Mouse (Mus musculus): ENCODE data around the gene Hspbp1.

The Hspbp1 gene

DNA sequence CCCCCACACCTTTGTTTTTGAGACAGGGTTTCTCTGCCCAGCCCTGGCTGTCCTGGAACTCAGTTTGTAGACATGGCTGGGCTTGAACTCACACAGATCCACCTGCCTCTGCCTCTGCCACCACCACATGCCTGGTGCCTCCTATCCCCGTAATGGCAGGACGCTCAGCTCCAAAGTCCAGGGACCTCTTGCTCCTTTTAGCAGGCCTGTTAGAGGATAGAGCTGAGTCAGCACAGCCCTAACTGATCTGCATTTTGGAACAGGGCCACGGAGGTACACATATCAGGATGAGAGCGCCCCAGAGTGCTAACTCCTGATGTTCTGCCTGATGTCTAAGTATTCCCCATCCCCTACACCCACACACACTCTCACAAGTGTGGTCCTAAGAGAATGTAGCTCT is 53.8 kb downstream of the Hspbp1 start, which contains the start of gene Tmem86b:
Gene Tmem86b, minus strand, starts transcription at position 392 of the 400 bp plus-strand sequence.
- DNase-seq (ENCODE audit: low read depth, low spot score) = no peak

DNA sequence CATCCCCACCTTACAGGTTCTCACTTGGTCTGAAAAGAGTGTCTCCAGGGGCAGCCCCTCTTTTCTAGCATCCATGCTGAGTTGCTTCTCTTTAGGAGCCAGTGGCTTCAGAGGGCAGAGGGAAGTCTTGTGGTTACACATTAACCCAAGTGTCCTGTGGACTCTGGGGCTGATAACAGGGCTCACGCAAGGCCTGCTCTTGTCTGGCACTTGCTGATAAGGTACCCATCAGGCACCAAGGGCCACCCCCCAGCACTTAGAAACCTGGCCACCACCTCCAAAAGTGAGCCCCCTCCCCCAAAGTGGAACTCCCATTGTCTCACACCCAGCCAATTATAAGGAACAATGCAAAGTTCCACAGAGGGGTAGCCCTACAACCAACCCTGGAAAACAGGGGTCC is 54.7 kb downstream of the Hspbp1 start:
- DNase-seq (ENCODE audit: low read depth, low spot score) = no peak

DNA sequence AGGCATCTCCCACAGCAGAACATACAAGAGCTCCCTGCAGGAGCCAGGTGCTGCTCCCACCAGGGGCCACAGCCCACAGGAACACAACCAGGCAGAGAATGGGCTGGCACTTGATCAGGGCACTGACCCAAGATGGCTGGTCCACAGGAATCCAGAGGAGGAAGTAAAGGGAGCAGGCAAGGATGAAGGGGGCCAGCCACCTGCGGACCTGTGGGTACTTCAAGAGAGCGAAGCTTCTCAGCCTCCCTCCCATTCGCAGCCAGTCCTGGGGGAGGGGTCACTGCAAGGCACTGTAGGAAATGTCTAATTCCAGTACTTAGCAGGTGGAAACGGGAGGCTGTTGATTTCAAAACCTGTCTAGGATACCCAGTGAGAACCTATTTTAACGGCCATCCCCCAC is 55.3 kb downstream of the Hspbp1 start:
- DNase-seq (ENCODE audit: low read depth, low spot score) = no peak

DNA sequence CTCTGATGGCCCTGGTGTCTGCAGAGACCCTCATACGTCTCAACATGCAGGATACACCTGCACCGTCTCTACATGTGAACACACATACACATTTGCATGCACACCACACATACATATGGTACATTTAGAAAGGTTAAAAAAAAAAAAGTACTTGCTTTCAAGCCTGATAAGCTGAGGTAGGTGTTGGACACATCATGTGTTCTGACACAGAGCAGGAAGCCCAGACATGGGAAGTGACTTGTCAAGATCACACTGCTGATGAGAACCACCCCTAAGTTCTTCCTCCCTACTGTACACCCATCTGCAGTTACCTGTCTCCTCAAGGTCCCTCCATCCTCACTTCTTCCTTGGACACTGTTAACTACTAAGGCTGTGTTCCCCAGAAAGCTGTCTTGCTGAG is 58.9 kb downstream of the Hspbp1 start:
- no peak for DNase-seq (ENCODE audit: low read depth, low spot score)

DNA sequence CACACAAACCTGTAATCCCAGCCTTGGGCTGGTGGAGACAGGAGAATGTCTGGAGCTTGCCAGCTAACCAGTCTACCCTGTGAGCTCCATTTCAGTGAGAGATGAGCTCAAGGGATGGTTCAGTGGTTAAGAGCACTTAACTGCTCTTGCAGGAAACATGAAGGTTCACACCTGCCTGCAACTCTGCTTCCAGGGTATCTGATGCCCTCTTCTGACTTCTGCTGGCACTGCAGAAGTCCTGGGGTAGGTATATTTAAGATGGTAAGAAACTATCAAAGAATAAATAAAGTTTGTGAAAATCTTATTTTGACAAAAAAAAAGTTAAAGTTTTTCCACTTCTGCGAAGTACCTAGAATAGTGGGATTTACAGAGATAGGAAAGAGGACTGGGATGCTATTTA is 60.5 kb downstream of the Hspbp1 start:
- DNase-seq (ENCODE audit: low read depth, low spot score) = no peak

DNA sequence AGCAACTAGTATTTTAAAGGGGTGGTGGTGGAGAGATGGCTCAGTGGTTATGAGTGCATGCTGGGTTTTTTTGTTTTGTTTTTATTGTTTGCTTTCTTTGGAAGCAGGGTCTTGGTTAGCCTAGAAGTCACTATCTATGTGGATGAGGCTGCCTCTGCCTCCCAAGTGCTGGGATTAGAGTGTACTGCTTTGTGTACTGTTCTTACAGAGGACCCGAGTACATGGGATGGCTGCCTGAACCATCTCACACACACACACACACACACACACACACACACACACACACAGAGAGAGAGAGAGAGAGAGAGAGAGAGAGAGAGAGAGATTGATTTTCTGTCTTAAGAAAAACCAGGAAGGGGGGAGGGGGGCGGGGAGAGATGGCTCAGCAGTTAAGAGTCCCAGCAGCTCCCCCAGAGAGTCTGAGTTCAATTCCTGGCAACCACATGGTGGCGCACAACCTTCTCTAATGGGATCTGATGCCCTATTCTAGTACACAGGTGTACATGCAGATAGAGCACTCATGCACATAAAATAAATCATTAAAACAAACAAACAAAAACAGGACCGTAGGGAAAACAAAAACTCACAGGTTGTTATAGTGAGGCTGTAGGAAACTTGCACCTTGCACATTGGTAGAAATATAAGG is 61.2 kb downstream of the Hspbp1 start:
- peak; percentile 70 for DNase-seq (ENCODE audit: low read depth, low spot score)

DNA sequence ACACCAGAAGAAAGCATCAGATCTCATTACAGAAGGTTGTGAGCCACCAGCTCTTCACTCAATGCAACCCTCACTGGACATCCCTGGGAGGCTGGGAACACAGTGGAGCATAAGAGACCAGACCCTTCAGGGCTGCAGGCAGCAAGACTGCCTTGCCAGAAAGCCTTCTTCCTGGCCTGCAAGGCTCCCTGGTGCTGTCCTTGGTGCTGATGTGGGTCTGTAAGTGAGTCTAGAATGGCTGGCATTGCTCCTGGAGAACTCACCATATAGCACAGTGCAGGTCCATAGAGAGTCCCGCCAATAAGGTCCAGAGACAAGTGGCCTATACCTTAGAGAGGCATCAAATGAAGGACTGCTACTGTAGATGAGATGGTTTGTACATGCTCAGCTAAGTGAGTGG is 64.9 kb downstream of the Hspbp1 start:
- DNase-seq (ENCODE audit: low read depth, low spot score) = peak; percentile 79

- no peak for DNase-seq (ENCODE audit: low read depth, low spot score)
Observed at GRCm38 (mm10) chr7:4613740-4614403, 71.0 kb downstream of the Hspbp1 start.

DNA sequence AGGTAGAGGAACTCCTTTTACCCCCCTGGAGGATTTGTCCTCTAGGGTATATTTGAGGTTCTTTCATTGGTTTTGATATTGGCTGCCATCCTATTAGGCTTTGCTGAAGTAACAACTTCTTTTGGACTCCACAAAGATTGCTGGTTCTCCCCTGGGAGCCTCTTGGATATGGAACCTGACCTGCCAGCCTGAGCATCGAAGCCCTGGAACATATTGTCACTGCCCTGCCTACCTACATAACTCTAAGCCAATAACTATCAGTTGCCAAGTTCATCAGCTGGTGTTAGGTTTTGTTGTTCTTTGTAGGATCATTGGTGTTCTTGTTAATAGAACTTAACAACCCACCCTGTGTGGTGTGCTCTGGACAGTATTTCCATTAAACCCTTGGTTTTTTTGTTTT is 71.9 kb downstream of the Hspbp1 start:
- DNase-seq (ENCODE audit: low read depth, low spot score) = no peak

DNA sequence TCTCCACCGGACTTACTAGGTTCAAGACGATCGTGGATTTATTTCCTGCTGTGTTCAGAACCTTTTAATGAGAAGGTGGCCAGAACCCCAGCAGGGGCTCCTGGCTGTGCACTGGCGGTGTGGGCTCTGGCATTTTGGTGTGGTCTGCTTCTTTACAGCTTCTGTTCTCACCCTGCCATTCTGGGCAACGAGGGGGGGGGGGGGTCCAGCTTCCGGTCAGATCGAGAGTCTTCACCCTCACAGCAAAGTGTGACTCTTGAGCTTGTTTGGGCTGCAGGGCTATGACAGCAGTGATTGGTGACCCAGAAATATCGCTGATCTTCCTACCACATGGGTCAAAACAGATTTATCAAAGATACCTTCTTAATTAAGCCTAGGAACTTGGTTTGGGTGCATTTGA is 72.5 kb downstream of the Hspbp1 start:
- DNase-seq (ENCODE audit: low read depth, low spot score) = no peak

DNA sequence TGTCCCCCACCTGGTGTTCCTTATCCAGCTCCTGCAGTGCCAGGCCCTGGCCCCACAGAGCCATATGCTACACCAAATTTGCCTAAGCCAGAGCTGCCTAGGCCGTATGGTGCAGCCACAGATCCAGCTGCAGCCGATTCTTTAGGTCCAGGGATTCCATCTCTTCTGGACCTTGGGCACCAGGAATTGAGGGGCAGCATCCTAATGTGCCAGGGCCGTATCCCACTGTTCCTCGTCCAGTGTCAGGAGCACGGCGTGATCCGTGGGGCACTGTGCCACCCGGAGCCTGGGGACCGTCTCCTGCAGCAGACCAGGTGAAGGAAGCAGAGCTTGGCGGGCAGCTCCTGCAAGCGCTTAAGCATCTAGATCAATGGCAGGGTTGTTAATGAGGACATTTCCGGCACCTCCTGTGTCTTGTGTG is 72.9 kb downstream of the Hspbp1 start:
- DNase-seq (ENCODE audit: low read depth, low spot score) = no peak

DNA sequence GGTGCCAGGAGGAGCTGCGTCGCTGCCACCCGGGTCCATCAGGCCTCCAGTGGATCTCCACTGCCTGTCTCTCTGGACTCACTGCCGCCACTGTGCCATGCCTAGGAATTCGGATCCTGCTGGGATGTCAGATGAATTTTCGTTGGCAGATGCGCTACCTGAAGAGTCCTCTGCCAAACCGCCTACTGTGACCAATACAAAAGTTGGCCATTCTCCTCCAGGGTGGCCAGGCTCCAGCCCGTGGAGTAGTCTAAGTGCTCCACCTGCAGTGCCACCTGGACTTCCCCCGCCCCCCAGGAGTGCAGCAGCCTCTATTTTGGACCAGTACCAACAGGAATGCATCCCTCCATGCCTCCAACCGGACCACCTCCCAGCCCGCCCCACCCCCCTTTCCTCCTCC is 73.4 kb downstream of the Hspbp1 start:
- no peak for DNase-seq (ENCODE audit: low read depth, low spot score)

Data from ES-CJ7 (cell line).